Mouse (Mus musculus) lung, postnatal 0 days (tissue): ENCODE results near the gene Endog.

ENCODE experiments used
- CTCF ChIP-seq: IDR thresholded peaks from 2 replicates; pipeline ENCODE4 v1.5.1; 2016; ENCODE audit warnings: antibody characterized with exemption, mild to moderate bottlenecking
- EP300 ChIP-seq: IDR thresholded peaks from 2 replicates; pipeline ENCODE4 v1.6.1; 2016; ENCODE audit warnings: antibody characterized with exemption, mild to moderate bottlenecking, control low read depth

DNA sequence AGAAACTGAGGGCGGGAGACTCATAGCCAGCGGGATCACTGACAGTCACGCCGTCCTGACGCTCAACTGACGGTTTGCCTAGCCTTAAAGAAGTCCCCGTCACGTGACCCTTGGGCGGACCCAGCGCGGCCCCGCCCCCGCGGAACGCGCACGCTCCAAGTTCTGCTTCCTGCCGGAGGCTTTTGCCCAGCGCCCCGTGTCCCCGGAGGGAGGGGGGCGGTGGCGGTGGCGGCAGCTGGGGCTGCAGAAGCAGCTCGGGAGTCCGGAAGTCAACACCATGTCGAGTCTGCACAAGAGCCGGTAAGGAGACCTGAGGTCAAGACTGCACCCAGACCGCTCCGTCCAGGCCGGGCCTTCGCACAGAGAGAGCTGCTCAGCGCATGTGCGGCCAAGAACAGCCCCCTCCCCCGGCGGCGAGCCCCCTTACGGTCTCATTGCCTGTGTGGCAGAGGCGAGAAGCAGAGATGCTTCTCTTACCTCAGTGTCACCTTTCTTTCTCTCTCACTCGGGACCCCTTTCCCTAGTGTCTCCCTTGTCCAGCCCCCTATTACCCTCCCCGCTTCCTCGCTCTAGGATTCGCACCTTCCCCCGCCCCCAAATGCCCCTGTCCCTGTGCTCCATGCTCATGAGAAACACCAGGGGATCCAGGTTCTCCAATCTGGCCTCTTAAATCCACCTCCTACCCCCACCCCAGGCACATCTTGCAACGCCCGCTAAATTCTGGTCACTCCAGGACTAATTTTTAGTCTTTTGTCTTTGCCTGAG is 37.5 kb upstream of the Endog start, which contains the start of gene Tbc1d13:
- TF ChIP-seq CTCF (no peak), EP300 (no peak)
